Mouse (Mus musculus) MEL (cell line): ENCODE data around the gene Kl. TPM values are rescaled to one million over a fixed set of nuclear protein-coding genes. Genes with fewer than 3 reads are reported as not detected.

Experiments used
- DNase-seq: peaks from one replicate; pipeline ENCODE4 v3.0.0; 2011; ENCODE audit warnings: low read depth, low spot score
- H3K27ac ChIP-seq: 2 replicates; pipeline ENCODE4 v1.5.1; 2012; ENCODE audit warnings: low read depth, mild to moderate bottlenecking, control low read depth, low read length, moderate library complexity; ENCODE audit not compliant: control insufficient read depth
- H3K27me3 ChIP-seq, 2 experiments: fragments of 150-350 bp in 1 of 2; sonication (generic) in 1 of 2; 2 replicates each; pipeline ENCODE4 v1.6.1; 2012; ENCODE audit warnings: low read length in 2 of 2, mild to moderate bottlenecking in 2 of 2, improper control_type of control experiment in 1 of 2, moderate library complexity in 1 of 2; ENCODE audit not compliant: insufficient read depth in 2 of 2, control insufficient read depth in 1 of 2
- H3K36me3 ChIP-seq, 2 experiments: 2 replicates each; pipeline ENCODE4 v1.6.1; 2012 to 2014; ENCODE audit warnings: low read length in 2 of 2, improper control_type of control experiment in 1 of 2, inconsistent platforms in 1 of 2, mild to moderate bottlenecking in 1 of 2; ENCODE audit not compliant: insufficient read depth in 2 of 2, control insufficient read depth in 1 of 2
- H3K4me1 ChIP-seq, 2 experiments: fragments of 150-350 bp in 1 of 2; sonication (generic) in 1 of 2; 2 replicates each; pipeline ENCODE4 v1.6.1; 2012; ENCODE audit warnings: low read length in 2 of 2, improper control_type of control experiment in 1 of 2, mild to moderate bottlenecking in 1 of 2; ENCODE audit not compliant: insufficient read depth in 2 of 2, control insufficient read depth in 1 of 2
- H3K4me3 ChIP-seq, 2 experiments: fragments of 150-350 bp in 1 of 2; sonication (generic) in 1 of 2; 2 replicates each; pipeline ENCODE4 v1.5.1; 2012; ENCODE audit warnings: low read depth in 2 of 2, low read length in 2 of 2, mild to moderate bottlenecking in 2 of 2, moderate library complexity in 2 of 2, control low read depth in 1 of 2, improper control_type of control experiment in 1 of 2; ENCODE audit not compliant: control insufficient read depth in 1 of 2, insufficient read depth in 1 of 2
- H3K79me2 ChIP-seq: 2 replicates; pipeline ENCODE4 v1.6.1; 2012; ENCODE audit warnings: mild to moderate bottlenecking, low read length, moderate library complexity; ENCODE audit not compliant: control insufficient read depth, poor library complexity, insufficient read depth
- H3K9ac ChIP-seq: 2 replicates; pipeline ENCODE4 v1.6.1; 2012; ENCODE audit warnings: low read depth, mild to moderate bottlenecking, control low read depth, low read length, moderate library complexity; ENCODE audit not compliant: control insufficient read depth, poor library complexity, severe bottlenecking
- H3K9me3 ChIP-seq: fragments of 150-350 bp; sonication (generic); replicated peaks from 2 replicates; pipeline ENCODE4 v1.6.1; 2012; ENCODE audit warnings: mild to moderate bottlenecking, low read length, improper control_type of control experiment, moderate library complexity; ENCODE audit not compliant: insufficient read depth
- BHLHE40 ChIP-seq: IDR thresholded peaks from 2 replicates; pipeline ENCODE4 v1.6.1; 2012; ENCODE audit warnings: low read depth, mild to moderate bottlenecking, inconsistent platforms, low read length, improper control_type of control experiment, borderline replicate concordance
- EP300 ChIP-seq, 2 experiments: IDR thresholded peaks; 2 replicates each; pipeline ENCODE4 v1.6.1; 2011; ENCODE audit warnings: improper control_type of control experiment in 2 of 2, low read length in 2 of 2, low read depth in 1 of 2, mild to moderate bottlenecking in 1 of 2
- ETS1 ChIP-seq: IDR thresholded peaks from 2 replicates; pipeline ENCODE4 v1.6.1; 2012; ENCODE audit warnings: low read depth, mild to moderate bottlenecking, inconsistent platforms, low read length, improper control_type of control experiment, moderate library complexity
- GABPA ChIP-seq: IDR thresholded peaks from 2 replicates; pipeline ENCODE4 v1.6.1; 2012; ENCODE audit warnings: low read depth, mild to moderate bottlenecking, inconsistent platforms, low read length, improper control_type of control experiment, moderate library complexity
- HCFC1 ChIP-seq: IDR thresholded peaks from 2 replicates; pipeline ENCODE4 v1.6.1; 2012; ENCODE audit warnings: low read depth, mild to moderate bottlenecking, inconsistent platforms, low read length, improper control_type of control experiment, moderate library complexity
- JUND ChIP-seq: IDR thresholded peaks from 2 replicates; pipeline ENCODE4 v1.6.1; 2011; ENCODE audit warnings: low read depth, mild to moderate bottlenecking, improper control_type of control experiment, low read length
- KAT2A ChIP-seq: conservative IDR thresholded peaks from 2 replicates; pipeline ENCODE4 v1.6.1; 2012; ENCODE audit warnings: low read depth, low read length, improper control_type of control experiment, inconsistent platforms
- MAX ChIP-seq: IDR thresholded peaks from 2 replicates; pipeline ENCODE4 v1.6.1; 2011; ENCODE audit warnings: low read length, improper control_type of control experiment
- MAZ ChIP-seq: IDR thresholded peaks from 2 replicates; pipeline ENCODE4 v1.6.1; 2012; ENCODE audit warnings: low read depth, mild to moderate bottlenecking, inconsistent platforms, low read length, improper control_type of control experiment
- MYB ChIP-seq: IDR thresholded peaks from 2 replicates; pipeline ENCODE4 v1.6.1; 2011; ENCODE audit warnings: mild to moderate bottlenecking, low read depth, low read length, improper control_type of control experiment
- MYC ChIP-seq: IDR thresholded peaks from 2 replicates; pipeline ENCODE4 v1.6.1; 2011; ENCODE audit warnings: low read depth, mild to moderate bottlenecking, low read length, improper control_type of control experiment, moderate library complexity
- NRF1 ChIP-seq: IDR thresholded peaks from 2 replicates; pipeline ENCODE4 v1.6.1; 2014; ENCODE audit warnings: low read depth, mild to moderate bottlenecking, inconsistent platforms, low read length, improper control_type of control experiment, moderate library complexity; ENCODE audit not compliant: poor library complexity, insufficient read depth, severe bottlenecking
- POLR2A ChIP-seq, 2 experiments: IDR thresholded peaks; 2 replicates each; pipeline ENCODE4 v1.6.1; 2011 to 2012; ENCODE audit warnings: low read length in 2 of 2, mild to moderate bottlenecking in 2 of 2, control low read depth in 1 of 2, improper control_type of control experiment in 1 of 2, low read depth in 1 of 2, moderate library complexity in 1 of 2; ENCODE audit not compliant: control insufficient read depth in 1 of 2, insufficient read depth in 1 of 2, poor library complexity in 1 of 2
- RAD21 ChIP-seq: IDR thresholded peaks from 2 replicates; pipeline ENCODE4 v1.6.1; 2011; ENCODE audit warnings: mild to moderate bottlenecking, low read depth, low read length, improper control_type of control experiment
- RCOR1 ChIP-seq: IDR thresholded peaks from 2 replicates; pipeline ENCODE4 v1.6.1; 2012; ENCODE audit warnings: low read depth, mild to moderate bottlenecking, inconsistent platforms, low read length, improper control_type of control experiment
- SIN3A ChIP-seq: IDR thresholded peaks from 2 replicates; pipeline ENCODE4 v1.6.1; 2012; ENCODE audit warnings: low read length, improper control_type of control experiment, inconsistent platforms
- SMC3 ChIP-seq: IDR thresholded peaks from 2 replicates; pipeline ENCODE4 v1.6.1; 2011; ENCODE audit warnings: low read depth, low read length, improper control_type of control experiment
- TAL1 ChIP-seq: IDR thresholded peaks from 2 replicates; pipeline ENCODE4 v1.6.1; 2012; ENCODE audit warnings: mild to moderate bottlenecking, inconsistent platforms, low read length, moderate library complexity, mixed read lengths
- TBP ChIP-seq: IDR thresholded peaks from 2 replicates; pipeline ENCODE4 v1.8.0; 2011; ENCODE audit warnings: low read depth, low read length, improper control_type of control experiment
- TCF12 ChIP-seq: IDR thresholded peaks from 2 replicates; pipeline ENCODE4 v1.6.1; 2014; ENCODE audit warnings: low read depth, mild to moderate bottlenecking, inconsistent platforms, low read length, improper control_type of control experiment, moderate library complexity
- UBTF ChIP-seq: IDR thresholded peaks from 2 replicates; pipeline ENCODE4 v1.6.1; 2012; ENCODE audit warnings: low read depth, mild to moderate bottlenecking, inconsistent platforms, low read length, improper control_type of control experiment, moderate library complexity, borderline replicate concordance; ENCODE audit not compliant: insufficient read depth
- USF2 ChIP-seq, 2 experiments: IDR thresholded peaks; 2 replicates each; pipeline ENCODE4 v1.6.1; 2011 to 2012; ENCODE audit warnings: improper control_type of control experiment in 2 of 2, low read length in 2 of 2, borderline replicate concordance in 1 of 2, inconsistent platforms in 1 of 2, low read depth in 1 of 2, mild to moderate bottlenecking in 1 of 2; ENCODE audit not compliant: insufficient read depth in 1 of 2
- ZC3H11A ChIP-seq: IDR thresholded peaks from 2 replicates; pipeline ENCODE4 v1.6.1; 2012; ENCODE audit warnings: low read depth, mild to moderate bottlenecking, inconsistent platforms, low read length, improper control_type of control experiment
- ZMIZ1 ChIP-seq: IDR thresholded peaks from 2 replicates; pipeline ENCODE4 v1.6.1; 2012; ENCODE audit warnings: low read depth, mild to moderate bottlenecking, inconsistent platforms, low read length, improper control_type of control experiment, moderate library complexity
- polyA plus RNA-seq, 2 experiments: library from polyadenylated mRNA; stranded (reverse) in 1 of 2; unstranded in 1 of 2; fragments of >175 nt in 1 of 2; fragments of >200 nt in 1 of 2; gene quantifications; 2 replicates each; pipeline versions ENCODE4 v1.2.1 to v1.2.4; 2012; ENCODE audit warnings: low replicate concordance in 2 of 2, low read depth in 1 of 2; ENCODE audit not compliant: insufficient read length in 2 of 2, insufficient read depth in 1 of 2, missing spikeins in 1 of 2
- total RNA-seq: library from RNA; depleted of rRNA; stranded (reverse); fragments of 300-350 nt; gene quantifications from 2 replicates; pipeline ENCODE4 v1.2.3, GENCODE M21; 2012

Gene Kl
- total and polyA plus RNA-seq, 3 experiments: not detected

DNA sequence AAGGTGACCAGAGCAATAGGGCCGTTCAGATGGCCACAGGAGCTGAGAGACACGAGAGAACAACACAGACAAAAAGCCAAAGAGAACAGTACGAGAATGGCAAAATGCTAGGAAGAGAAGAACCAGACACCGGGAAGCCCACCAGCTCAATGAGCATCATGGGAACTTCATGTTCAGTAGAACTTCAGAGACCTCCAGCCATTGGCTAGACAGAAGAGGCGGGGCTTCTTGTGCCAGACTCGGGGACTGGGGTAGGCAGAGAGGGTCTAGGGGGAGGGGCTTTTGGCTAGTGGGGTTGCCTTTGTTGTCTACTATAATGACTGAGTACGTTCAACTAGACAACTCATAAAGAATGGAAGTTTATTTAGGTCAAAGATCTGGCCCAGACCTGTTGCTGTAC lies 41.7 kb downstream of the Kl start (continued):
- TF ChIP-seq GABPA: no peak
- TF ChIP-seq MAZ: no peak
- no peak for TF ChIP-seq EP300 (IDR thresholded peaks at IDR 0.05; ENCODE audit: low read depth in 1 of 2, low read length in 2 of 2)
- no peak for TF ChIP-seq ETS1
- no peak for TF ChIP-seq BHLHE40

DNA sequence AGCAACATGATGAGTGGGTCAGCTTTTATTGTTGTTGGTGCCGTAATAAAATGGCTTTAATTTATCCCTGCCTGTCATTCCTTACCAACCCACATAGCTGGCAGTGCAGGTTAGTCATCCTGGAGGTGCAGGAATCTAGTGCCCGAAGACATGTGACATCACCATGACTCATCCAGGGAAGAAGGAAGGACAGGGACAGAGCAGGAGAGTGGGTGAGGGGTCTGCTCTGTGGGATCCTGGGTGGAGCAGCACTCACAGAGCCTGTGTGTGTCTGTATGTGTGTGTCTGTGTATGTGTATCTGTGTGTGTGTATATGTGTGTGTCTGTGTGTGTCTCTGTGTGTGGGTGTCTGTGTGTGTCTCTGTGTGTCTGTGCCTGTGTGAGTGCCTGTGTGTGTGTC lies 44.2 kb downstream of the Kl start:
- Histone ChIP-seq H3K4me3 (no peak overlapping the region), H3K4me1 (no peaks in the 10 kb centered on the region), H3K27me3 (no peaks in the 10 kb centered on the region), H3K27ac (no peak overlapping the region), H3K9me3 (no peaks in the 10 kb centered on the region), H3K9ac (no peak overlapping the region), H3K36me3 (no peaks in the 10 kb centered on the region), H3K79me2 (no peaks in the 10 kb centered on the region)
- TF ChIP-seq UBTF: no peak
- TF ChIP-seq RCOR1: no peak
- no peak for TF ChIP-seq MAZ
- no peak for TF ChIP-seq JUND
- TF ChIP-seq MYB: no peak
- TF ChIP-seq NRF1: no peak
- TF ChIP-seq ZMIZ1: no peak
- TF ChIP-seq ZC3H11A: no peak
- no peak for TF ChIP-seq SIN3A
- DNase-seq: no peak

DNA sequence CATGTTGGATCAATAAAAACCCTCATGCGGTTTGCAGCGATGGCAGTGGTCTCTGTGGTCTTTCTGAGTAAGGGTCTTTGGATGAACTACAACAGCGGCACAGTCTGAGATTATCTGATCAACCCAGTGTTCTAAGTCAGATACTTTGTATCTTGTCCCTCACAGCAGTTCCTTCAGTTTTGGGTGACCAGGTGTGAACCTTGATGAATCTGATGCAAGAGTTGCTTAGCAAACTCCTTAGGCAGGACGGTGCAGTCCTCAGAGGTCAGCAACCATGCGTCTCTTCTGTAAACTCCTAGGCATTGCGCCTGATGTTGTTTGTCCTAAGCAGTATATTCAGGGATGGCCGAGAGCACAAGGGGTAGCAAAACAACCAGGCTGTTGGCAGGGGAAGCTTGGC lies 48.7 kb downstream of the Kl start:
- Histone ChIP-seq H3K27ac (no peak overlapping the region), H3K4me1 (no peaks in the 10 kb centered on the region), H3K79me2 (no peaks in the 10 kb centered on the region), H3K9me3 (no peaks in the 10 kb centered on the region; the same call in 1 of the 2 replicates), H3K9ac (no peak overlapping the region), H3K36me3 (no peaks in the 10 kb centered on the region), H3K4me3 (no peak overlapping the region), H3K27me3 (no peaks in the 10 kb centered on the region)
- DNase-seq: no peak
- TF ChIP-seq TAL1 (no peak), HCFC1 (no peak), TCF12 (no peak), MYC (no peak), USF2 (IDR thresholded peaks at IDR 0.05; ENCODE audit: borderline replicate concordance in 1 of 2, insufficient read depth in 1 of 2, low read depth in 1 of 2, low read length in 2 of 2) (no peak), ZMIZ1 (no peak), KAT2A (no peak), RAD21 (no peak), TBP (no peak), POLR2A (IDR thresholded peaks at IDR 0.05; ENCODE audit: control insufficient read depth in 1 of 2, insufficient read depth in 1 of 2, low read depth in 1 of 2, low read length in 2 of 2, poor library complexity in 1 of 2) (no peak), MAX (no peak), RCOR1 (no peak), MAZ (no peak), SMC3 (no peak)
